Comparison of ENCODE assay signal across 8 mouse cellular contexts in the genomic region with DNA sequence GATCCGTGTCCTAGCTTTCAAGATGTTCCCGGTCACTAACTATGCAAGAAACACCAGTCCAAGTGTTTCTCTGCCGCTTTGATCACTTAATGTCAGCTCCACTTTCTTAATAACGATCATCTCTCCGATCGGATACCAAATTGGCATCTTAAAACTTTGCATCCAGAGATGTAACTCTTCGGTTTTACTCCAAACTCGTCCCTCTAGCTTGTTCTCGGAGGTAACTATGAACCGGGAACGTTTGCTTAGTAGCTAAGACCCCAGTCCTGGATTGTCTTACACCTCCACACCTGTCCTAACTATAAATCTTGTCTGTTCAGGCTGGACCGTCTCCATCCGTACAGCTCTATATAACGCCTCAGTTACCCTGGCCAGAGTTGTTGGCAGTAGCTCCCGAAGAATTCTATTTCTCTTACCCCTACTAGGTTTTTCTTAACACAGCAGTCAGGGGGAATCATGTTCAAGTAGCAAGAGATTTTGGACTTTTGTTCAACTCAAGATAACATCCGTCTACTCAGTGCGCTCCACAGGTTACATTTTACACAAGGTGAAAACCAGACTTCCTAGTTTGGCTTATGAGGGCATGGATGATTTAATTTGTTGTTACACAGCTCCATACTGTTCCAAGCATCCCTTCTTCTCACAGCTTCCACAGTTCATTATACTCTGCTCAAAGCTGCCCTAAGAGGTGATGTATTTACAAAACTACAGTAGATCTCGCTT. TPM values are rescaled to one million over a fixed set of nuclear protein-coding genes. Genes with fewer than 3 reads are reported as not detected.
DNase-seq lines count a peak whose midpoint lies in the region; ATAC-seq and TF ChIP-seq lines count a peak whose summit lies in the region.

No protein-coding gene starts in this region.

- H3K27ac ChIP-seq in hindbrain, embryonic 15.5 days (replicated peaks) = peak overlapping the region; percentile 98
- H3K27ac ChIP-seq in midbrain, embryonic 11.5 days (ENCODE audit: low read depth, low read length) = peak overlapping the region; percentile 96

- peak overlapping the region; percentile 76 for H3K4me3 ChIP-seq in C2C12 (ENCODE audit: insufficient read depth, poor library complexity, severe bottlenecking)
- H3K4me3 ChIP-seq in hindbrain, embryonic 15.5 days = peak overlapping the region; percentile 84
- peak overlapping the region; percentile 94 for H3K4me3 ChIP-seq in midbrain, embryonic 11.5 days (ENCODE audit: low read depth, low read length)

- peak; percentile 29; the same call in 1 of the 2 replicates for ATAC-seq in erythroblast, adult 5-6 weeks (replicated peaks; ENCODE audit: low FRiP score, poor library complexity, severe bottlenecking)
- ATAC-seq in hindbrain, embryonic 15.5 days (ENCODE audit: low FRiP score, low read depth) = no peak
- ATAC-seq in midbrain, embryonic 11.5 days (ENCODE audit: low FRiP score) = no peak

- H3K36me3 ChIP-seq in C2C12 (ENCODE audit: control insufficient read depth, insufficient read depth) = peaks cover 16% of the 10 kb centered on the region
- H3K36me3 ChIP-seq in hindbrain, embryonic 15.5 days = no peaks in the 10 kb centered on the region
- no peaks in the 10 kb centered on the region for H3K36me3 ChIP-seq in midbrain, embryonic 11.5 days (ENCODE audit: control insufficient read depth, insufficient read depth, low read length)

- H3K9me3 ChIP-seq in hindbrain, embryonic 15.5 days = no peaks in the 10 kb centered on the region
- no peaks in the 10 kb centered on the region for H3K9me3 ChIP-seq in midbrain, embryonic 11.5 days (ENCODE audit: control insufficient read depth, low read length)

- H3K27me3 ChIP-seq in C2C12 (ENCODE audit: control insufficient read depth, insufficient read depth, insufficient read length) = no peaks in the 10 kb centered on the region
- H3K27me3 ChIP-seq in hindbrain, embryonic 15.5 days = no peaks in the 10 kb centered on the region
- H3K27me3 ChIP-seq in midbrain, embryonic 11.5 days (ENCODE audit: control insufficient read depth, insufficient read depth, low read length) = no peaks in the 10 kb centered on the region

- H3K79me2 ChIP-seq in C2C12 (ENCODE audit: control insufficient read depth, insufficient read depth) = peaks cover 50% of the 10 kb centered on the region

- 12% methylated on average over 18 of the region's 18 CpGs for WGBS in hindbrain, embryonic 15.5 days
- 15% methylated on average over 18 of the region's 18 CpGs for WGBS in midbrain, embryonic 11.5 days

- no peak for TF ChIP-seq CTCF in C2C12 (IDR thresholded peaks at IDR 0.05; ENCODE audit: control insufficient read depth, insufficient read depth, insufficient read length)

- H3K4me1 ChIP-seq in hindbrain, embryonic 15.5 days (replicated peaks) = peaks cover 40% of the 10 kb centered on the region
- peaks cover 25% of the 10 kb centered on the region for H3K4me1 ChIP-seq in midbrain, embryonic 11.5 days (ENCODE audit: control insufficient read depth, insufficient read depth, low read length)

- H3K4me2 ChIP-seq in hindbrain, embryonic 15.5 days = peak overlapping the region; percentile 87
- peak overlapping the region; percentile 81 for H3K4me2 ChIP-seq in midbrain, embryonic 11.5 days

- H3ac ChIP-seq in C2C12 (ENCODE audit: control insufficient read depth, insufficient read length, low read depth) = peak overlapping the region; percentile 83

- DNase-seq in cerebellum, adult 9-11 months = peak; percentile 53
- DNase-seq in cerebellum, adult 11 months = no peak
- no peak for DNase-seq in midbrain, embryonic 11.5 days (ENCODE audit: low spot score, missing footprints)
- no peak for DNase-seq in natural killer cell, adult 2 months (ENCODE audit: low spot score in 2 of 2)
- no peak for DNase-seq in adrenal gland, postnatal 36 days

- peak overlapping the region; percentile 92 for H3K9ac ChIP-seq in hindbrain, embryonic 15.5 days
- peak overlapping the region; percentile 99 for H3K9ac ChIP-seq in midbrain, embryonic 11.5 days (ENCODE audit: low read length)

- peaks cover 38% of the 10 kb centered on the region for H3K79me3 ChIP-seq in C2C12 (ENCODE audit: low read depth)

TF ChIP-seq in C2C12, 6 proteins besides CTCF, POLR2A, EP300 and RAD21:
- TF ChIP-seq MYOD1 (IDR thresholded peaks at IDR 0.05; ENCODE audit: control insufficient read depth, insufficient read length, low read depth) (peak; percentile 74), MYOG (IDR thresholded peaks at IDR 0.05; ENCODE audit: control insufficient read depth, extremely low read depth, insufficient read length) (no peak)

RNA-seq across cellular contexts. Expression of a gene that starts 2.8 kb away (rescaled TPM):
- 41.9 TPM for polyA plus RNA-seq in C2C12 (2012; fragmentation: generic; extraction: Trizol)
- 54.0 and 54.3 TPM in 2 replicates for total RNA-seq in erythroblast, adult 5-6 weeks (2015; ENCODE audit: low replicate concordance)
- total RNA-seq in erythroblast, adult 5-6 weeks (2017; ENCODE audit: low replicate concordance) = 52.1 and 84.2 TPM in 2 replicates
- 57.0 and 58.5 TPM in 2 replicates for polyA plus RNA-seq in hindbrain, embryonic 15.5 days (2015; fragmentation: Nextera tagmentation; extraction: Ambion mirVana)
- polyA plus RNA-seq in midbrain, embryonic 11.5 days (2014; fragmentation: Nextera tagmentation; extraction: Ambion mirVana) = 76.2 and 77.5 TPM in 2 replicates
- 100 to 1,000 TPM; 105 to 121 TPM for total RNA-seq in adrenal gland, postnatal 36 days (2021)
